Mouse (Mus musculus): ENCODE data around the gene Aptx.

The Aptx gene

GRCm38 (mm10) chr4:40666237-40667012 is 36.6 kb downstream of the Aptx start:
- no peak for DNase-seq (ENCODE audit: low spot score in 2 of 2)

- no peak for DNase-seq (ENCODE audit: low spot score in 2 of 2)
Measured at GRCm38 (mm10) chr4:40651055-40651454, 51.9 kb downstream of the Aptx start.

DNA sequence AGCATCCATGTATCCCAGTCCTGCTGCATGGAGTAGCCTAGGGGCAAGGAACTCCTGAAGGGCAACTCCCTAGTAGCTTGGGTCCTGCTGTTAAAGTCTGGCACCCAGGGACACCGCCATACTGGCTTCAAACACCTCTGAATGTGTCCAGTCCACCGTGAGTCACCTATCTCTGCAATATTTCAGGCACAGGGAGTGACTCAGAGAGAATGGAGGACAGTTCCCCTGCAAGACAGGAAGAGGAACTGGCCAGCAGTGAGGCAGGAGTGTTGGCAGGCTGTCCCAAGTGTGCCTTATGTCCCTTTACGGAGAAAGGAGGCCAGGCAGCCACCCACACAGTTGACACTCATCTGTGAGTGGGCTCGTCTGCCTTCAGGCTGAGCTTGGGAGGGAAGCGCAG is 53.9 kb downstream of the Aptx start:
- no peak for DNase-seq (ENCODE audit: low spot score in 2 of 2)

- no peak for DNase-seq (ENCODE audit: low spot score in 2 of 2)
Measured at GRCm38 (mm10) chr4:40643567-40643966, 59.4 kb downstream of the Aptx start.

- no peak for DNase-seq (ENCODE audit: low spot score in 2 of 2)
Measured at GRCm38 (mm10) chr4:40640991-40641390, 62.0 kb downstream of the Aptx start.
